Mouse (Mus musculus) kidney, embryonic 16.5 days (tissue): ENCODE measurements at regions not wholly inside any gene's neighbourhood (a gene's known extent, or its start where the extent isn't known, plus 50 kb on each side); places are given as distances from the start of the nearest gene placed in this dataset.
A peak's percentile ranks its signal among the peaks of the same experiment; 100 is the strongest.

Source experiments
- ATAC-seq: fragments of 200-750 bp; cut with Nextera tagmentation; 2 replicates; pipeline ENCODE4 v1.8.0; 2017; ENCODE audit warnings: moderate TSS enrichment; ENCODE audit not compliant: low FRiP score, low TSS enrichment
- H3K27ac ChIP-seq: fragments of 300-500 bp; sonication (generic); 2 replicates; pipeline ENCODE4 v1.5.1; 2014; ENCODE audit warnings: low read length
- H3K27me3 ChIP-seq: fragments of 300-500 bp; sonication (generic); 2 replicates; pipeline ENCODE4 v1.6.1; 2014; ENCODE audit warnings: low read length, control low read depth, mixed read lengths; ENCODE audit not compliant: insufficient read depth
- H3K36me3 ChIP-seq: fragments of 300-500 bp; sonication (generic); 2 replicates; pipeline ENCODE4 v1.6.1; 2014; ENCODE audit warnings: low read length, control low read depth, mixed read lengths; ENCODE audit not compliant: insufficient read depth
- H3K4me1 ChIP-seq: fragments of 300-500 bp; sonication (generic); 2 replicates; pipeline ENCODE4 v1.6.1; 2014; ENCODE audit warnings: low read length, control low read depth, mixed read lengths; ENCODE audit not compliant: insufficient read depth
- H3K4me2 ChIP-seq: fragments of 300-500 bp; sonication (generic); replicated peaks from 2 replicates; pipeline ENCODE4 v1.6.1; 2014; ENCODE audit warnings: low read depth, low read length
- H3K4me3 ChIP-seq: fragments of 300-500 bp; sonication (generic); 2 replicates; pipeline ENCODE4 v1.5.1; 2014; ENCODE audit warnings: mild to moderate bottlenecking, low read length
- H3K9ac ChIP-seq: fragments of 300-500 bp; sonication (generic); replicated peaks from 2 replicates; pipeline ENCODE4 v1.6.1; 2014; ENCODE audit warnings: low read length
- H3K9me3 ChIP-seq: fragments of 300-500 bp; sonication (generic); 2 replicates; pipeline ENCODE4 v1.6.1; 2016; ENCODE audit warnings: low read length, control low read depth
- WGBS: fragments of 180-500 bp; shearing (Covaris S2); extraction: QIAGEN DNeasy Blood & Tissue Kit; methylation state at CpG from one replicate; pipeline ENCODE4 v1.1.7; 2014; 5-methylcytosine and 5-hydroxymethylcytosine counted together

DNA sequence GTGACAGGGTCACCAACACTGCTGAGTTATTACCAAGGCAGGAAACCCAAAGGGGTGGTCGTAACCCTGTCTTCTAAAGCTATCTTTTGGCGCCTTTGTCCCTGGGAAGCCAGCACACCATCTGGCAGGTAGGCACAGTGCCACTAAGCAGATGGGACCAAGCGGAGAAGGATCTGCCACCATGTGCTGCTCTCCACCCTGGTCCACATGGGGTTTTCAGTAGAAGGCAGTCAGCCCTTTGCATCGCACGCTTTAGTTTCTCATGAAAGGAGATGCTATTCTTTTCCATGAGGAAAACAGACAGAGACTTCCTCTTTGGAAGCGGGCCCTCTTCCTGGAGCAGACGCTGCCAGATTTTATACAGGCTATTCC lies 358.3 kb upstream of the Mmadhc start:
- H3K4me3 ChIP-seq = no peak overlapping the region
- H3K36me3 ChIP-seq = no peaks in the 10 kb centered on the region
- no peak overlapping the region for H3K27ac ChIP-seq
- WGBS = 57% methylated on average over 7 of the region's 7 CpGs
- H3K4me2 ChIP-seq = no peak overlapping the region
- H3K9me3 ChIP-seq = no peaks in the 10 kb centered on the region
- no peaks in the 10 kb centered on the region for H3K4me1 ChIP-seq
- no peaks in the 10 kb centered on the region for H3K27me3 ChIP-seq
- H3K9ac ChIP-seq = no peak overlapping the region
- no peak for ATAC-seq

DNA sequence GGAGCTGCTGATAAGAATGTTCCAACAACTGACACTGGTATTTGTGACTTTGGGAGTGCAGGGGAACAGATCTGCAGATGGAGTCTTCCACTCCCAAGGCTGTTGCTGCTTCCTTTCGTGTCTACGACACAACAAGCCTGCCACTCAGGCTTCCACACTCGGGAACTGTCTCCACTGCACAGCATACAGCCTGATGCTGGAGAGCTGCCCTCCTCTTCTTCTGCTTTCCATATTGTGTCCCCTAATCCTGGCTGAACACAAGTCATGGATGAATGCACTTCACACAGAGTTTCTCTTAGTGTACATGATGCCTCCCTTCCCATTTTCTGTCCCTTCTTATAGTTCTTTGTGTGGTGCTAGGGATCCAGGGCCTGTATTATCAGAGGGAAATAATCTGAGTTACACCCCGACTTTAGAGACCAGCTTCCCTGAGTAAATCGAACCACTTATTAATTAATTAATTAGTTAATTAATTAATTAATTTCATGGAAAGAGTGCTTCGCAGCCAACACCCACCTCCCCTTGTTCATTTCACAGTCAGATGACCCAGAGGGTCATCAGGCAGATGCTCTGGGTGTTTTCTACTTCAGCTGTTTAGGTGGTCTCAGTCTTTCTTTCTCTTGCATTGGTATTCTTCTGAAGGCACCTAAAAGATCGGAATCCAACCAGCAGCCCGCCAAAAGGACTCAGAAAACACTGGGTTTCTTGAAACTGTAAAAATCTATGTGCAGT lies 357.8 kb upstream of the Mmadhc start:
- Histone ChIP-seq H3K4me1 (no peaks in the 10 kb centered on the region), H3K4me3 (no peak overlapping the region), H3K36me3 (no peaks in the 10 kb centered on the region), H3K27me3 (no peaks in the 10 kb centered on the region), H3K27ac (no peak overlapping the region), H3K4me2 (no peak overlapping the region), H3K9ac (no peak overlapping the region), H3K9me3 (no peaks in the 10 kb centered on the region)
- ATAC-seq = no peak
- 69% methylated on average over 8 of the region's 8 CpGs for WGBS

DNA sequence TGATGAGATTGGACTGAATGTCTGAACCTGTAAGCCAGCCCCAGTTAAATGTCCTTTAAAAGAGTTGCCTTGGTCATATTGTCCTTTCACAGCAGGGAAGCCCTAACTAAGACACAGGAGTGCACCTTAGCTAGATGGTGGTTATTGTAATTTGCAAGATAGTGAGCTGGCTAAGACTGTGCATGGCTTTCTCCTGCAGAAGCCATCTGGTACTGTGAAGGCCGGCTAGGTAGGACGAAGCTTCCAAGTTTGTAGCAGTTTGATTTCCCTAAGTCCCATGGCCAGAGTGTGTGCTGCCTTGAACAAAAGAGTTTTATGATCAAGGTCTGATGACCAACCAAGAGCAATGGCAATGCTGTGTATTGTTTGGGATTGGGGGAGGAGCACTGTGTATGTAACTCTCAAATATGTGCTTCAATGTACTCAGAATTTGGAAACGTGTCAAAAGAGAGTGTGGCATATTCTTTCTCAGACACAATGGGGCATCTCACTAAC lies 356.6 kb upstream of the Mmadhc start:
- no peaks in the 10 kb centered on the region for H3K27me3 ChIP-seq
- H3K4me3 ChIP-seq = no peak overlapping the region
- no peak for ATAC-seq
- no peaks in the 10 kb centered on the region for H3K4me1 ChIP-seq
- 97% methylated on average over 3 of the region's 3 CpGs for WGBS
- H3K27ac ChIP-seq = no peak overlapping the region
- H3K4me2 ChIP-seq = no peak overlapping the region
- H3K9ac ChIP-seq = no peak overlapping the region
- no peaks in the 10 kb centered on the region for H3K9me3 ChIP-seq
- no peaks in the 10 kb centered on the region for H3K36me3 ChIP-seq

DNA sequence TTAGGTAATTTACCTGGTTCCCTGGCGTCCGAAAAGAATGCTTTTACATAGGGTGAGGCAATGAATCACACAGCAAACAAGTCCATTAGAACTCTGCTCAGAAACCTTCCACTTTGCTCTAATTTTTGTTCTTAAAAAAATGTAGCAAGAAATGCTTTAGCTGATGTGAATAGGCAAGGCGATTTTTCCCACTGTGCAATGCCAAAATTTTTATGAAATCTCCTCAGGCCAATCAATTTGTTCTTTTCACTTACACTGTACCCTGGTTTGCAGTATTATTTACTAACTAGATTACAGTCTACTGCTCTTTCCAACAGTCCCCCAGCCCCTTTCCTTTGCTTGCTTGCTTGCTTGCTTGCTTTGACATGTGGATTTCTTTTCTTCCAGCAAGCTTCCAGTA lies 353.1 kb upstream of the Mmadhc start:
- Histone ChIP-seq H3K4me3 (no peak overlapping the region), H3K27ac (no peak overlapping the region), H3K4me2 (no peak overlapping the region), H3K27me3 (no peaks in the 10 kb centered on the region), H3K9me3 (no peaks in the 10 kb centered on the region), H3K36me3 (no peaks in the 10 kb centered on the region), H3K9ac (no peak overlapping the region), H3K4me1 (no peaks in the 10 kb centered on the region)
- 78% methylated on average over 3 of the region's 3 CpGs for WGBS
- no peak for ATAC-seq

DNA sequence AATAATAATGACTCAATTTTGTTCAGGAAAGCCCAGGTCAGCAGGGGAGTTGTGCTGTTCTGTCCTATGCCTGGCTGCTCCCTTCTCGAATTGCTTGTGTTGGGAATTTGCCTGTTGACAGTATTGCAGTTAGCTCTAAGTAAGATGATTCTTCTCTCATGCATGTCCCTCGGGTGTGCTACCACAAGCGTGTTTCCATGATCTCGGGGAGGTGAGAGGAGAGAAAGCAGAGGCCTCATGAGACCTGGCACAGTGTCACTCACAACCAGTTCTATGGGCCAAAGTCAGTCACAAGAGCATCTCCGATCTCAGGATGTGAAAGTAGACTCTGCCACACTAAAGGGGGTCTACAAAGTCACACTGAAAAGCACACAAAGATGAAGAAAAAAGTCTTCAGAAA lies 346.6 kb upstream of the Mmadhc start:
- H3K36me3 ChIP-seq = no peaks in the 10 kb centered on the region
- H3K4me2 ChIP-seq = no peak overlapping the region
- no peak overlapping the region for H3K4me3 ChIP-seq
- H3K9ac ChIP-seq = no peak overlapping the region
- WGBS = 44% methylated on average over 5 of the region's 5 CpGs
- no peaks in the 10 kb centered on the region for H3K9me3 ChIP-seq
- no peaks in the 10 kb centered on the region for H3K27me3 ChIP-seq
- no peaks in the 10 kb centered on the region for H3K4me1 ChIP-seq
- H3K27ac ChIP-seq = no peak overlapping the region
- ATAC-seq = no peak

DNA sequence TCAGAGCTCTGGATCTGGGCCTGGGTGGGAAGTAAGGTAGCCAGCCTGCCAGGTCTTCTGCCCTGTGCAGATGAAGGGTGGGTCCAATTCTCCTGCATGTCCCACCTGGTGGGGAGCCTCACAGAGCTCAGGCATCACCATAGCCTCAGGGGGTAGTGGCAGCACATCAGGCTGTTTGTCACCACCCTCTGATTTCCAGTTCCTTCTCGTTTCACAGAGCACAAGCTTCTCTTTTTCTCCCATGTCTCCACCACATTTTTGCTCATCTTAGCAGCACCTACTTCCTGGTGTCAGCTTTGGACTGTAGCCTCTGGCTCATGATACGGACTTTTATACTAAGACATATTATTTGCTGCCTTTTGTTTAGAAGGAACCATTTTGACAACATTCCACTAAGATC lies 345.6 kb upstream of the Mmadhc start:
- no peaks in the 10 kb centered on the region for H3K36me3 ChIP-seq
- H3K4me1 ChIP-seq = no peaks in the 10 kb centered on the region
- H3K4me2 ChIP-seq = no peak overlapping the region
- ATAC-seq = no peak
- no peak overlapping the region for H3K4me3 ChIP-seq
- no peak overlapping the region for H3K27ac ChIP-seq
- H3K9ac ChIP-seq = no peak overlapping the region
- H3K27me3 ChIP-seq = no peaks in the 10 kb centered on the region
- H3K9me3 ChIP-seq = no peaks in the 10 kb centered on the region
- 55% methylated on average over 2 of the region's 2 CpGs for WGBS

DNA sequence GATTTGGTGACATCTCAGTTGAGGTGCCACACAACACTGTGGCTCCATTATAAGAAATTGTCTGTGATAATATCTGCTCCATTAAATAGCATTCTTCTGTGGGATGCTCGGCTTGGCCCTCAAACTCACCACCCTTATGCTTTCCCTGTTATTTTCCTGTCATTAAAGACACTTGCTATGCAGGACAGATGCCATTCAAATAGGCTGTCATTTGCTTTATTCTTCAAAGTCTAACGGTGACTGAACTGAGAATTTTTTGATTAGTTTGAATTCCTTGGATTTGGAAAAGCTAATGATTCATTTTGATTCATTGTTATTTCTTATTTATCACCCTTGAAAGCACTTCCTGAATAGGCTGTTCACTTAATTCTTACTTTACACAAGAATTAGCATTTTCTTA lies 339.3 kb upstream of the Mmadhc start:
- Histone ChIP-seq H3K9ac (no peak overlapping the region), H3K4me2 (no peak overlapping the region), H3K9me3 (no peaks in the 10 kb centered on the region), H3K27me3 (no peaks in the 10 kb centered on the region), H3K27ac (no peak overlapping the region), H3K4me3 (no peak overlapping the region), H3K4me1 (no peaks in the 10 kb centered on the region), H3K36me3 (no peaks in the 10 kb centered on the region)
- no peak for ATAC-seq
- 62% methylated on average over 2 of the region's 2 CpGs for WGBS

DNA sequence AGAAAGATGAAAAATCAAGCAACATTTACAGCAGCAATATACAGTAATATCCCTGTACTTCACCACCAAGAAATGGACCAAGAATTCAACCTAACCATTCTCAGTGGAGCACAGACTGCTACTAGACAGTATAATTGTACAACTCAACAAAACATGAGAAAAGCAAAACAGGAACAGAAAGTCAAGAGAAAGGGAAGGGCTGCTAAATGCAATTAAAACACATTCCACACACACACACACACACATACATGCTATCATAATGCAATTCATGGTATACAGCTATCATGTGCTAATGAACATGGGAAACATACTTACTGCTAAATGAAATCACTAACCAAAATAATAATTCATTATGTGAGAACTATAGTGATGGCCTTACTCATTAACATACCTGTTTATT lies 335.2 kb upstream of the Mmadhc start:
- Histone ChIP-seq H3K27ac (no peak overlapping the region), H3K4me3 (no peak overlapping the region), H3K9me3 (no peaks in the 10 kb centered on the region), H3K4me1 (no peaks in the 10 kb centered on the region), H3K9ac (no peak overlapping the region), H3K27me3 (no peaks in the 10 kb centered on the region), H3K4me2 (no peak overlapping the region), H3K36me3 (no peaks in the 10 kb centered on the region)
- no peak for ATAC-seq

DNA sequence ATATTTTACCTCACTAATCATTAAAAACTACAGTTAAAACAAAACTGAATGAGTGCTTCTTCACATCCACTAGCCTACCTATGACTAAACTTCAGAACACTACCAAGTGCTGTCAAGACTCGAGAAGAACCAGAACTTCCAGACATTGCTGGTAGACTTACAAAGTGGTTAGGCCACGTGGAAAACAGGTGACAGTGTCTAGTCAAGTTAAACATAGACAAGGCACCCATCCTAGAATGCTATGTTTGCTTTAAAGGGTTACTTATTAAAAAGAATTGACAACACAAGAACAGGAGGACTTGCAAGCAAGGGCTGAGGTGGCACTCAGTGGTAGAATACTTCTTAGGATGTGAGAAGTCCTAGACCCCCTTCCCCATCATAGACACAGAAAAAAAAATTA lies 330.9 kb upstream of the Mmadhc start:
- no peaks in the 10 kb centered on the region for H3K9me3 ChIP-seq
- no peaks in the 10 kb centered on the region for H3K4me1 ChIP-seq
- H3K4me3 ChIP-seq = no peak overlapping the region
- no peak overlapping the region for H3K9ac ChIP-seq
- no peaks in the 10 kb centered on the region for H3K36me3 ChIP-seq
- H3K27me3 ChIP-seq = no peaks in the 10 kb centered on the region
- H3K27ac ChIP-seq = no peak overlapping the region
- ATAC-seq = 0 out of 2 replicates have a peak, but pooled peaks have one; percentile 39
- WGBS = 72% methylated on average over 2 of the region's 2 CpGs
- no peak overlapping the region for H3K4me2 ChIP-seq

DNA sequence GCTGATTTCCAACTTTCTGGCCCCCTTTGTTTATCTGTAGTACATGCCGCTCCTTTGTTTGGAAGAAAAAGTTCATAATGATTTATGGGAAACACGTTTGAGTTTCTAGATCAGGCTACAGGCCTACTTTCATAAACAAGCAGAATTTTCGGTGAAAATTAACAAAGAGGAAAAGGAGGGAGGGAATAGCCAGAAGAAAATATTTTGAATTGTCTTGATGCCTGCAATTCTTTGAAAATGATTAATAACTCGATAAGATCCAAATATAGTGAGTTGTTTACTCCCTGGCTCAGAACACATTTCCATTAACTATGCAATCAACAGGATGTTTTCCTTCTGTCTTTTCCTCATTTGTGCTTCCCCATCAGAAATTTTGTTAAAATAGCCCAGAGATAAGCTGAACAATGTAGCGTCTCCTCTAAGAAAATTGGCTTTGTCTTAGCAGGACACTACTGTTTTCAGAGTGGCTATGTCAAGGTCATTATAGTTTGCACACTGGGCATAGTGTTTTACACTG lies 328.7 kb upstream of the Mmadhc start:
- ATAC-seq = no peak
- H3K4me2 ChIP-seq = no peak overlapping the region

More for the DNA sequence above, 328.7 kb upstream of the Mmadhc start:
- Histone ChIP-seq H3K27ac (no peak overlapping the region), H3K9me3 (no peaks in the 10 kb centered on the region), H3K4me3 (no peak overlapping the region), H3K36me3 (no peaks in the 10 kb centered on the region), H3K4me1 (no peaks in the 10 kb centered on the region), H3K27me3 (no peaks in the 10 kb centered on the region), H3K9ac (no peak overlapping the region)
- WGBS = 63% methylated on average over 5 of the region's 5 CpGs
